Mouse (Mus musculus) midbrain, embryonic 13.5 days (tissue): ENCODE results near the gene Fam198b. TPM values are rescaled to one million over a fixed set of nuclear protein-coding genes. Genes with fewer than 3 reads are reported as not detected.
A peak's percentile ranks its signal among the peaks of the same experiment; 100 is the strongest.

Source experiments
- ATAC-seq: fragments of 200-750 bp; cut with Nextera tagmentation; 2 replicates; pipeline ENCODE4 v1.8.0; 2017; ENCODE audit warnings: mild to moderate bottlenecking, moderate TSS enrichment, moderate library complexity
- H3K27ac ChIP-seq: fragments of 300-500 bp; sonication (generic); 2 replicates; pipeline ENCODE4 v1.5.1; 2015; ENCODE audit warnings: inconsistent platforms, mild to moderate bottlenecking, moderate library complexity
- H3K27me3 ChIP-seq: fragments of 300-500 bp; sonication (generic); 2 replicates; pipeline ENCODE4 v1.6.1; 2015; ENCODE audit warnings: mild to moderate bottlenecking, inconsistent platforms
- H3K36me3 ChIP-seq: fragments of 300-500 bp; sonication (generic); 2 replicates; pipeline ENCODE4 v1.6.1; 2015; ENCODE audit warnings: mild to moderate bottlenecking, inconsistent platforms
- H3K4me1 ChIP-seq: fragments of 300-500 bp; sonication (generic); replicated peaks from 2 replicates; pipeline ENCODE4 v1.6.1; 2015; ENCODE audit warnings: inconsistent platforms
- H3K4me2 ChIP-seq: fragments of 300-500 bp; sonication (generic); replicated peaks from 2 replicates; pipeline ENCODE4 v1.6.1; 2015; ENCODE audit warnings: moderate library complexity, mild to moderate bottlenecking, inconsistent platforms
- H3K4me3 ChIP-seq: fragments of 300-500 bp; sonication (generic); replicated peaks from 2 replicates; pipeline ENCODE4 v1.5.1; 2015; ENCODE audit warnings: mild to moderate bottlenecking, inconsistent platforms
- H3K9ac ChIP-seq: fragments of 300-500 bp; sonication (generic); replicated peaks from 2 replicates; pipeline ENCODE4 v1.6.1; 2015; ENCODE audit warnings: mild to moderate bottlenecking, inconsistent platforms
- H3K9me3 ChIP-seq: fragments of 300-500 bp; sonication (generic); 2 replicates; pipeline ENCODE4 v1.6.1; 2016; ENCODE audit warnings: mild to moderate bottlenecking, inconsistent platforms
- WGBS: fragments of 180-500 bp; shearing (Covaris S2); methylation state at CpG from one replicate; pipeline ENCODE4 v1.1.7; 2015; 5-methylcytosine and 5-hydroxymethylcytosine counted together
- polyA plus RNA-seq: library from polyadenylated mRNA; unstranded; fragments of >200 nt; fragmentation: Nextera tagmentation; extraction: Ambion mirVana; gene quantifications from 2 replicates; pipeline ENCODE4 v1.2.1, GENCODE M21; 2015

Fam198b gene
- polyA plus RNA-seq, 1 experiment from 2014 or later, result 0.89 TPM

DNA sequence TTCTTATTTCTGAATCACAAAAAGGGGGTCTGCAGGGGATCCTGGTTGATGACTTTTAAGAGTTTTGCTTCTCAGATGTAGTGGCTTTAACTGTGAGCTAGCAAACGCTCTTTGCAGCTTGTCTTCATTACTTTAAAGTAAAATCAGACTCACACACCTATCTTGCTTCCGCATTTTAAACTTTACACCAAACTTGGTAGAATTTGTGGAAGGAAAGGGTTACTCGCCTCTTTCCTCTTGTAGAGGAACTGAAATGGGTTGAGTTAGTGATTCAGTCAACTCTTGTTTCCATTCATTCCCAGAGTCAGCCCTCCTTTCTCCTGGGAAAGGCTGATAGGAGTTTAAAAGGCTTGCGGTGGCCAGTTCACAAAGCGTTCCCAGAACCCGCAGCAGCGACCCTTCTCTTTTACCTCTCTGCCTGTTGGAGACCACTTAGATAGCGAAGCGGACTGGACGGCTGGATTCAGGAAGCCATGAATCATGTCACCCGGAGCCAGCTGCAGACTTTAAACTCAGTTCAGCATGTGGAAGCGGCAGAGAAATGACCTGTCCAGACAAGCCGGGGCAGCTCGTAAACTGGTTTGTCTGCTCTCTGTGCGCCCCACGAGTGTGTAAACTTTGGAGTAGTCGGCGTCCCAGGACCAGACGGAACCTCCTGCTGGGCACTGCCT lies 1.5 kb downstream of the Fam198b start:
- H3K9ac ChIP-seq, result no peak overlapping the region
- no peaks in the 10 kb centered on the region for H3K9me3 ChIP-seq
- H3K36me3 ChIP-seq, result no peaks in the 10 kb centered on the region
- H3K27ac ChIP-seq, result no peak overlapping the region
- no peaks in the 10 kb centered on the region for H3K27me3 ChIP-seq
- H3K4me3 ChIP-seq, result no peak overlapping the region
- peaks cover 5% of the 10 kb centered on the region; the same call in 1 of the 2 replicates for H3K4me1 ChIP-seq
- no peak for ATAC-seq
- H3K4me2 ChIP-seq, result no peak overlapping the region
- 77% methylated on average over 19 of the region's 19 CpGs for WGBS

DNA sequence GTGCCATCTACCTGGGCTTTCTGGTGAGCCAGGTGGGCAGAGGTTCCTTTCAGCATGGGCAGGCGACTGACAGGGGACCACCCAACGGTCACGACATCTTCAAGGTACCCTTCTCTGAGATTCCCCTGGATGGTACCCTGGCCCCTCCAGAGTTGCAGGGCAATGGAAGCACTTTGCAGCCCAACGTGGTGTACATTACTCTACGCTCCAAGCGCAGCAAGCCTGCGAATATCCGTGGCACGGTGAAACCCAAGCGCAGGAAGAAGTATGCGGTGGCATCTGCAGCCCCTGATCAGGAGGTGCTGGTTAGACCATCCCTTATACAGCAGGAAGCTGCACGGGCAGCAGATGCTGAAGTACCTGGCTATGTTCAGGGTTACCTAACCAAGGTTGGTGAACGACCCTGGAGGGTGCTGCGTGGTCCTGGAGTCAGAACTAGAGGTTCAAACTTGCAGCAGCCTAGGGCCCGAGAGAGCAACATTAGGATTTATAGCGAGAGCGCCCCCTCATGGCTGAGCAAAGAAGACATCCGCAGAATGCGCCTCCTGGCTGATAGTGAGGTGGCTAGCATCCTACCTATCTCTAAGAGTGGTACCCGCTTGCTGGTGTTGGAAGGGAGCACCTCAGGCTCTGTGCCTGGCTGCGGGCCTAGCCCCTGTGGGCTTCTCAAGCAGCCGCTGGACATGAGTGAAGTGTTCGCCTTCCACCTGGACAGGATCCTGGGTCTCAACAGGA lies 2.2 kb downstream of the Fam198b start:
- no peak overlapping the region for H3K27ac ChIP-seq
- WGBS, result 93% methylated on average over 23 of the region's 23 CpGs
- ATAC-seq, result peak; percentile 28; the same call in 1 of the 2 replicates
- peaks cover 5% of the 10 kb centered on the region; the same call in 1 of the 2 replicates for H3K4me1 ChIP-seq
- H3K4me3 ChIP-seq, result no peak overlapping the region
- H3K4me2 ChIP-seq, result no peak overlapping the region
- no peaks in the 10 kb centered on the region for H3K9me3 ChIP-seq
- no peak overlapping the region for H3K9ac ChIP-seq
- H3K27me3 ChIP-seq, result no peaks in the 10 kb centered on the region
- H3K36me3 ChIP-seq, result no peaks in the 10 kb centered on the region

DNA sequence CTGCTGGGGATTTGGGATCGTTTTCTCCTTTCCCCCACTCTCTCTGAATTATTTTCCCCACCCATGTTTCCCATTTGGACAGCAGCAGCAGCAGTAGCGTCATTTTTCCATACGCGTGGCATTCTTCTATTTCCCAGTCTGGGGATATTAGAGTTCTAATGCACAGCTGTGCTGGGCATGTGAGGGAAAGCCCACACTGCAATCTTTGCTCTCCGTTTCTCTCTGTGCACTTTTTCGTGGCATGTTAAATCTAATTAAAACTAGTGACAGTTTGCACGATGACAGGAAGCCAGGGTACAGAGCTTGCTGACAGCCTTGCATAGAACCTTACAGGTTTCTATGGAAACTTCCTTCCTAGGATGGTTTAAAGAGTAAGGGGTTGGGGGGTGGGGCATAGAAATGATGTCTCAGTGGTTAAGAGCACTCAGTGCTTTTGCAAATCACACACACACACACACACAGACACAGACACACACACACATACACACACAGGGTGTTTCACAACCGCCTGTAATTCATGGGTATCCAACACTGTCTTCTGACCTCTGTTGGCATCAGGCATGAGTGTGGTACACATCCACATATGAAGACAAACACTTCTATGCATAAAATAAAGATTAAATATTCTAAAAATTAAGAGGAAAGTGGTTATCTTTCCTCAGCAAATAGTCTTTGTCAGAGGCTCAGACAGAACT lies 3.0 kb downstream of the Fam198b start:
- H3K4me3 ChIP-seq, result no peak overlapping the region
- H3K27ac ChIP-seq, result 0 out of 2 replicates have a peak overlapping the region, but pooled peaks have one; percentile 32
- no peaks in the 10 kb centered on the region for H3K27me3 ChIP-seq
- ATAC-seq, result peak; percentile 58; the same call in 1 of the 2 replicates
- 67% methylated on average over 8 of the region's 8 CpGs for WGBS
- H3K9ac ChIP-seq, result no peak overlapping the region
- no peaks in the 10 kb centered on the region for H3K36me3 ChIP-seq
- no peak overlapping the region for H3K4me2 ChIP-seq
- peaks cover 5% of the 10 kb centered on the region; the same call in 1 of the 2 replicates for H3K4me1 ChIP-seq
- no peaks in the 10 kb centered on the region for H3K9me3 ChIP-seq

DNA sequence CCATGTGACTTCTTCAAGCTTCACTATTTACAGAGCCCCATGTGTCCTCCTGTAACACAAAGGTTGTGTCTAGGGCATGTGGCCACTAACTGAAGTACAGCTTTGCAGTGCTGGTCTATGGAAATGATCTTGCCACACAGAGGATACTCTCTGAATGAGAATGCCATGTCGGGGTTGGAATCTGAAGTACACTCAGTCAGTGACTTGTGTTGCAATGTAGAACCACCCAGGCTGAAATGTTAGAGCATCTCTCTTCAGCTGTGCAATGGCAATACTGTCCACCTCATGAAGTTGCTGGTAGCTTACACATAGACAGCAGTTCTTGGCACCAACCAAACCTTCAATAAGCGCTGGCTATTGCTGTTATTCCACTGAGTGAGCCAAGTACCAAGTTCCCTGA lies 3.6 kb downstream of the Fam198b start:
- WGBS, result 92% methylated on average over 2 of the region's 2 CpGs
- Histone ChIP-seq H3K9ac (no peak overlapping the region), H3K4me3 (no peak overlapping the region), H3K27ac (no peak overlapping the region), H3K36me3 (no peaks in the 10 kb centered on the region), H3K4me1 (peaks cover 5% of the 10 kb centered on the region; the same call in 1 of the 2 replicates), H3K9me3 (no peaks in the 10 kb centered on the region), H3K4me2 (no peak overlapping the region), H3K27me3 (no peaks in the 10 kb centered on the region)
- 0 out of 2 replicates have a peak, but pooled peaks have one; percentile 30 for ATAC-seq

DNA sequence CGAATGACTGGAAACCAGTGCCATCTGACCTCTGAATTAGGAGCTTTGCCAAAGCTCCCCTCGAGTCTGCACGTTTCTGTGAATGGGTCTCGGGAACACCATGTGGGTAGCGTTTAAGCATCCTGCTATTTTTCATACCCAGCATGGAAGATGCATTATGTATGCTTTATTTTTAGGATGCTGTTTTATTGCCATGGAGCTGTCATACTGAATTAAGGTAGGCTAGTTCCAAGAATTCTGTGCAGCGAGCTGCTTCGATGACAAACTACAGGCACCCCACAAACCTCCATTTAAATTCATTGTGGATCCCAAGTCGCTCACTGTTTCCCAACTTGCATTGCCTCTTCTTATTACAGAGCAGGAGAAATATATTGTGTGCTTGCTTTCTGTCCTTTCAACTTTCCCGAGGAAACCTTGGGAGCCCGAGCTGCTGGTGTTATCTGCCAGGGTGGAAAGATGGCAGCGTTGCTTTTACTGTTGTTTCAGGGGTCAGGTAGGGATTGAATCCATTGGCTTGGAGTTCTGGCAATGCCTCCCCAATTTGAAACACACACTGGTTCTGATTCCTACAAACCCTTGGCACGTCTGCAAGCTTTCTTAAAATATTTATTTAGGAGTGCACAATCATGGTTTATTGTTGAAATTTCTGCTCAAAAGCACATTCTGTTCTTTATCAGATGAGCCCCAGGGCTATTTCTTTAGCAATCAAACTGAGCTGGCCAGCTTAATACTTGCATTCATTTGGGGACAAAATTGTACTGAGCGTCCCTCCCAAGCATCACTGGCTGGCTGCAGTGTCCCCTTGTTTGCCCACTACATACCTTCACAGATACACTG lies 13.4 kb downstream of the Fam198b start:
- Histone ChIP-seq H3K4me3 (no peak overlapping the region), H3K36me3 (no peaks in the 10 kb centered on the region), H3K27ac (no peak overlapping the region), H3K9ac (no peak overlapping the region), H3K9me3 (no peaks in the 10 kb centered on the region), H3K27me3 (no peaks in the 10 kb centered on the region), H3K4me1 (no peaks in the 10 kb centered on the region), H3K4me2 (no peak overlapping the region)
- ATAC-seq, result no peak
- WGBS, result 74% methylated on average over 13 of the region's 13 CpGs

DNA sequence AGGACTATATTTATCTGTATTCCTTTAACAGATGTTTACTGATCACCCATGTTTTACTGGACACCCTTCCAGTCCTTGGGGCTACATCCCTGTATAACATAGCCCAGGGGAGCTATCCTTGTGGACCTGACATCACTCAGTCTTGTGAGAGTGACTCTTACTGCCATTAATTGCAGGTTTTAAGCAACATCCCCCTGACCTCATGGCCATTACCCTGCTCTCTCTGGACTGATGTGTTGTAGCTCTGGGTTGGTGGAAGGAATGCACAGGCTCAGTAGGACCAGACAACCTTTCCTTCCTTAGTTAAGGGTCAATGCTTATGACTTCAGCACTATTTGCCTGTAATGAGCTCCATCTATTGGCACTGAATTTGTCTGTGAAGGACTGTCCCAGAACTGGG lies 14.2 kb downstream of the Fam198b start:
- Histone ChIP-seq H3K9me3 (no peaks in the 10 kb centered on the region), H3K4me3 (no peak overlapping the region), H3K9ac (no peak overlapping the region), H3K36me3 (no peaks in the 10 kb centered on the region), H3K4me1 (peaks cover 2% of the 10 kb centered on the region; the same call in 1 of the 2 replicates), H3K4me2 (no peak overlapping the region), H3K27me3 (no peaks in the 10 kb centered on the region), H3K27ac (no peak overlapping the region)
- ATAC-seq, result no peak

DNA sequence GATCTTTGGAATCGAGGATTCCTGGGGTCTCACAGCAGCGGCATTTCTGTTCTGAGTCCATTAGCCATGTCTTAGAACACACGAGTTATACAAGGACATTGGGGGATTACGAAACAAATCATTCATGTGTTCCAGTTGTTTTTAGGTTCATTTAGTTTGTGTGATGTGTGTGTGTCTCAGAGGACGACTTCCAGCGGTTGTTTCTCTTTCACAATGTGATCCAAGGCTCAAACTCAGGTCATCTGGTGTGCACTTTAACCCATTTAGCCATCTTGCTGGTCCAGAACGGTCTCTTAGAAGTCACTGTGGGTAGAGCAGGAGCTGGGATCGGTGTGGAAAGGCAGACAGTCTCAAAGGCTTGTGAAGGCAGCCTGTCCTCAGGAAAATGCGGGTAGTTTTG lies 15.6 kb downstream of the Fam198b start:
- Histone ChIP-seq H3K36me3 (no peaks in the 10 kb centered on the region), H3K4me3 (no peak overlapping the region), H3K4me1 (peaks cover 13% of the 10 kb centered on the region), H3K27ac (no peak overlapping the region), H3K27me3 (no peaks in the 10 kb centered on the region), H3K9me3 (no peaks in the 10 kb centered on the region), H3K9ac (no peak overlapping the region), H3K4me2 (no peak overlapping the region)
- ATAC-seq, result no peak
- WGBS, result 79% methylated on average over 9 of the region's 9 CpGs

DNA sequence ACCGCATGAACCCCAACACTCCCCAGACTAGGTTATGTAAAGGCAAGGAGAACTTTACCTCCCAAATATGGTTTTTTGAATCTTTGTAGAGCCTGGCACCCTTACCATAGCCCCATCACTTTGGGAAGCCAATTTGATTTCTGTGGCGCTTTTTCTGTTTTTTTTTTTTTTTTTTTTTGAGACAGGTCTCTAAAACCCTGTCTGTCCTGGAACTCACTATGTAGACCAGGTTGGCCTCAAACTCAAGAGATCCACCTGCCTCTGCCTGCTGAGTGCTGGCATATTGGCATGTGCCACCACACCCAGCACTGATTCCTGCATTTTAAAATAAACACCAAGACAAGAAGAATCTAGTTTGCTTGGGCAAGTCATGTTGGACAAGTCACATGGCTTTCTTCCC lies 16.2 kb downstream of the Fam198b start:
- WGBS, result 99% methylated on average over 2 of the region's 2 CpGs
- no peak for ATAC-seq

DNA sequence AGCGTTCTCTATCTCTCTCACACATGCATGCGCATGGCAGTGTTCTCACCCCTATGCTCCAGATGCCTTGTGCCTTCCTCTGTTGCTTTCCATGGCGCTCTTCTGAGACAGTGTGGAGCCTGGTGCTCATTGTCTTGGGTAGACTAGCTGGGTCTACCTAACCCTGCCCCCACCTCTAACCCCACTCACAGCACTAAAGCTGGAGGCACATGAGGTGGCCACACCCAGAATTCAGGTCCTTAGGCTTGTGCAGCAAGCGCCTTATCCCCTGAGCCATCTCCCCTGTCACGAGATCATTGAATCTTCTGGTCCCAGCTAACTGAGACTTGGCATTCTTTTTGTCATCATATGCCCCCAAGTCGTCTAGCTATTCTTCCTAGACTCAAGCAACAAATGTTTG lies 17.0 kb downstream of the Fam198b start:
- Histone ChIP-seq H3K4me2 (no peak overlapping the region), H3K27me3 (no peaks in the 10 kb centered on the region), H3K36me3 (no peaks in the 10 kb centered on the region), H3K4me1 (peaks cover 13% of the 10 kb centered on the region), H3K9ac (no peak overlapping the region), H3K27ac (no peak overlapping the region), H3K9me3 (no peaks in the 10 kb centered on the region), H3K4me3 (no peak overlapping the region)
- 91% methylated on average over 6 of the region's 6 CpGs for WGBS
- ATAC-seq, result no peak

More for the DNA sequence above, 16.2 kb downstream of the Fam198b start:
- Histone ChIP-seq H3K9me3 (no peaks in the 10 kb centered on the region), H3K4me3 (no peak overlapping the region), H3K9ac (no peak overlapping the region), H3K27me3 (no peaks in the 10 kb centered on the region), H3K27ac (no peak overlapping the region), H3K36me3 (no peaks in the 10 kb centered on the region), H3K4me2 (no peak overlapping the region), H3K4me1 (peaks cover 13% of the 10 kb centered on the region)

DNA sequence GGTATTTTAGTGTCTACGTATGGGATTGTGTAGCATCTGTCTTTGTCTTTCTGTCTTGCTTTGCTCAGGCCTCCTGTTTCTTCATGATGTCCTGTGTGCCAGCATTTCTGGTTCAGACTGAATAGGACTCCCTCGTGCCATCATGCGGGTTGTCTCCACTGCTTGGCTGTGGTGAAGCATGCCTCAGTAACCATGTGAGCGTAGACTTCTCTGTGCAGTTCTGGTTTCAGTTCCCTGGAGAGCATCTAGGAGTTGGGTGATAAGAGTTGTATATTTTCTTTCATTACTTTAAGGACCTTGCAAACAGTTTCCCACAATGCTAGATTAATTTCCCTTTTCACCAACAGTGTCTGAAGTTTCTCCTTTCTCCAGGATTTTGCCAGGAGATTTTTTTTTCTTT lies 17.4 kb downstream of the Fam198b start:
- H3K27me3 ChIP-seq, result no peaks in the 10 kb centered on the region
- no peaks in the 10 kb centered on the region for H3K9me3 ChIP-seq
- no peak overlapping the region for H3K9ac ChIP-seq
- no peak overlapping the region for H3K4me3 ChIP-seq
- no peak overlapping the region for H3K4me2 ChIP-seq
- H3K4me1 ChIP-seq, result peaks cover 13% of the 10 kb centered on the region
- H3K36me3 ChIP-seq, result no peaks in the 10 kb centered on the region
- no peak overlapping the region for H3K27ac ChIP-seq
- no peak for ATAC-seq
- WGBS, result 97% methylated on average over 4 of the region's 4 CpGs

DNA sequence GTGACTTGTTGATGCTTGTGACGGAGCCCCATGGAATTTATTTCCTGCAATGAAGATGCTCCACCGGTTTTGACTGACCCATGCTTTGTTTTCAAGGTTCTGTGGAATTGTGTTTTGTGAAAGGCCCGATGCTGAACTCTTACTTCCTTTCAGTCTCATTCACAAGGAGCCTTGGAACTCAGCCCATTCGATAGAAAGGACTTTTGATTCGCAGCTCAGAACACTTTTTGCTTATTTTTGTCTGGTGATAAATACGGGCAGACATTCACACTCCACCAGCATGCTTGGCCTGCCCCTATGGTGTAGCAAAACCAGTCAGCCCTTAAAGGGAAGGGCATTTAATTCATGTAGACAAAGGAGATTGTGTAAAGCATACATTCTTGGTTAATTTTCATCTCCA lies 19.5 kb downstream of the Fam198b start:
- no peak overlapping the region for H3K4me2 ChIP-seq
- no peaks in the 10 kb centered on the region for H3K36me3 ChIP-seq
- no peak overlapping the region for H3K4me3 ChIP-seq
- H3K4me1 ChIP-seq, result peaks cover 13% of the 10 kb centered on the region
- 0 out of 2 replicates have a peak, but pooled peaks have one; percentile 43 for ATAC-seq
- WGBS, result 38% methylated on average over 6 of the region's 6 CpGs
- H3K9ac ChIP-seq, result no peak overlapping the region
- H3K9me3 ChIP-seq, result no peaks in the 10 kb centered on the region
- H3K27me3 ChIP-seq, result no peaks in the 10 kb centered on the region
- H3K27ac ChIP-seq, result no peak overlapping the region
